Mouse (Mus musculus) left cerebral cortex, postnatal 4 days (tissue): ENCODE measurements around the gene Endov. TPM values are rescaled to one million over a fixed set of nuclear protein-coding genes. Genes with fewer than 3 reads are reported as not detected.

ENCODE experiments used
- DNase-seq: peaks from one replicate; pipeline ENCODE4 v3.0.0-alpha.2; 2022
- intact Hi-C: fragments of 180-260 bp; cut with DNase I; formaldehyde crosslinking; loops from one replicate; pipeline ENCODE4 v1.15.1; 2025
- total RNA-seq, 2 experiments: library from RNA; stranded (reverse); gene quantifications; 2 replicates each; pipeline ENCODE4 v1.2.3; 2021

Gene Endov
- total RNA-seq, 2 experiments from 2014 or later = 28.8 to 29.1 TPM

- peak; percentile 59 for DNase-seq
- intact Hi-C loops = no loop called here
Observed at GRCm38 (mm10) chr11:119516677-119517361, 25.7 kb downstream of the Endov start.

- intact Hi-C loops = no loop called here
- DNase-seq = no peak
Observed at GRCm38 (mm10) chr11:119519387-119519786, 28.2 kb downstream of the Endov start.

- intact Hi-C loops = no loop called here
- DNase-seq = no peak
Observed at GRCm38 (mm10) chr11:119520005-119520712, 29.0 kb downstream of the Endov start.

- intact Hi-C loops = no loop called here
- DNase-seq = no peak
Observed at GRCm38 (mm10) chr11:119520713-119521063, 29.5 kb downstream of the Endov start.

GRCm38 (mm10) chr11:119521920-119522710 lies 31.0 kb downstream of the Endov start:
- DNase-seq = peak; percentile 87
- intact Hi-C loops = no loop called here

GRCm38 (mm10) chr11:119522779-119523178 lies 31.6 kb downstream of the Endov start:
- peak; percentile 98 for DNase-seq
- intact Hi-C loops = no loop called here

GRCm38 (mm10) chr11:119523392-119523791 lies 32.2 kb downstream of the Endov start:
- DNase-seq = no peak
- intact Hi-C loops = no loop called here

- intact Hi-C loops = no loop called here
- DNase-seq = peak; percentile 89
Observed at GRCm38 (mm10) chr11:119524545-119524949, 33.4 kb downstream of the Endov start.

- intact Hi-C loops = no loop called here
- DNase-seq = no peak
Observed at GRCm38 (mm10) chr11:119526068-119526966, 35.2 kb downstream of the Endov start.

GRCm38 (mm10) chr11:119528930-119529329 lies 37.8 kb downstream of the Endov start:
- intact Hi-C loops = no loop called here
- no peak for DNase-seq

GRCm38 (mm10) chr11:119532460-119532859 lies 41.3 kb downstream of the Endov start:
- peak; percentile 89 for DNase-seq
- intact Hi-C loops = no loop called here

- intact Hi-C loops = no loop called here
- no peak for DNase-seq
Observed at GRCm38 (mm10) chr11:119533745-119534144, 42.6 kb downstream of the Endov start.

- DNase-seq = peak; percentile 56
- intact Hi-C loops = no loop called here
Observed at GRCm38 (mm10) chr11:119539944-119540343, 48.8 kb downstream of the Endov start.

- intact Hi-C loops = no loop called here
Observed at GRCm38 (mm10) chr11:119540560-119540959, 49.4 kb downstream of the Endov start.

GRCm38 (mm10) chr11:119541082-119541481 lies 49.9 kb downstream of the Endov start:
- DNase-seq = no peak
- intact Hi-C loops = no loop called here

More at GRCm38 (mm10) chr11:119540560-119540959, 49.4 kb downstream of the Endov start:
- DNase-seq = no peak

GRCm38 (mm10) chr11:119542371-119542770 lies 51.2 kb downstream of the Endov start:
- no peak for DNase-seq
- intact Hi-C loops = no loop called here

GRCm38 (mm10) chr11:119542886-119543285 lies 51.7 kb downstream of the Endov start:
- no peak for DNase-seq
- intact Hi-C loops = no loop called here

- intact Hi-C loops = no loop called here
- no peak for DNase-seq
Observed at GRCm38 (mm10) chr11:119543816-119544517, 52.8 kb downstream of the Endov start.

- intact Hi-C loops = no loop called here
- peak; percentile 68 for DNase-seq
Observed at GRCm38 (mm10) chr11:119544518-119545105, 53.5 kb downstream of the Endov start.
